In the genomic region with DNA sequence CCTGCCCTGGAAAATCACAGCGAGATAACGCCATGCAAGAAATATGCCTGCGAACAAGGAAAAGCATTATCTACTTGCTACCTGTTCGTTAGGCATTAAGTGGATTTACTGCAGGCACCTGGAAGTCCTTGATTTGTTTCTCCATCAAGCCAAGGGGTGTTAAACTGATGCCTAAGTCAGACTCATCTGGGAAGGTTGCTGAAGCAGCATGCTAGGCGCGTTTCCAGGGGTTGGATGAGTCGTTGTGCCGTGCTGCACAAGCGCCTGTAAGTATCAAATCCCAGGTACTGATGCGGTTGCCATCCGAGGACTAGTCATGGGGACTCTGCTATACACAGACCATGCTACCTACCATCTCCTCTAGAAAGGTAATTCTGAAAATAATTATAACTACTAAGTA, we compare ENCODE assay signal across 9 mouse cellular contexts. TPM values are rescaled to one million over a fixed set of nuclear protein-coding genes. Genes with fewer than 3 reads are reported as not detected.
A peak's percentile ranks its signal among the peaks of the same experiment; 100 is the strongest.
DNase-seq lines count a peak whose midpoint lies in the region; ATAC-seq lines count a peak whose summit lies in the region.
"Had no signal": no experiment of that assay in that cellular context is flagged by ENCODE, and none has a peak within 500 bp of the region (broad histone marks: within the 10 kb centered on the region; RNA-seq: fewer than 3 reads in every experiment).

No protein-coding gene starts in this region.

- H3K27me3 ChIP-seq in heart, embryonic 13.5 days (replicated peaks): no peaks in the 10 kb centered on the region
- 0 out of 2 replicates have a peak, but pooled peaks cover 8% of the 10 kb centered on the region for H3K27me3 ChIP-seq in embryonic facial prominence, embryonic 10.5 days (replicated peaks; ENCODE audit: low read depth, poor library complexity, severe bottlenecking)
- no peaks in the 10 kb centered on the region for H3K27me3 ChIP-seq in hindbrain, embryonic 13.5 days
- H3K27me3 ChIP-seq in midbrain, embryonic 12.5 days: peaks cover 5% of the 10 kb centered on the region; the same call in 1 of the 2 replicates

- H3K9ac ChIP-seq in heart, embryonic 13.5 days: 0 out of 2 replicates have a peak overlapping the region, but pooled peaks have one; percentile 4
- H3K9ac ChIP-seq in hindbrain, embryonic 13.5 days: peak overlapping the region; percentile 99; the same call in 1 of the 2 replicates
- H3K9ac ChIP-seq in midbrain, embryonic 12.5 days (replicated peaks): no peak overlapping the region

- no peaks in the 10 kb centered on the region for H3K36me3 ChIP-seq in heart, embryonic 13.5 days
- no peaks in the 10 kb centered on the region for H3K36me3 ChIP-seq in embryonic facial prominence, embryonic 10.5 days (replicated peaks)
- H3K36me3 ChIP-seq in hindbrain, embryonic 13.5 days: no peaks in the 10 kb centered on the region
- H3K36me3 ChIP-seq in midbrain, embryonic 12.5 days: no peaks in the 10 kb centered on the region
- H3K36me3 ChIP-seq: G1E had no signal

- DNase-seq in heart, adult 8-10 months (ENCODE audit: low spot score): no peak
- no peak for DNase-seq in embryonic facial prominence, embryonic 10.5 days (ENCODE audit: low spot score)
- no peak for DNase-seq in spleen, adult 12 weeks (ENCODE audit: low spot score)
- no peak for DNase-seq in right cerebral cortex, postnatal 36 days (ENCODE audit: low spot score in 2 of 2)
- no peak for DNase-seq in left cerebral cortex, adult 8-10 months (ENCODE audit: low spot score in 2 of 2)

- no peak for ATAC-seq in heart, embryonic 13.5 days (ENCODE audit: extremely low read depth, insufficient number of reproducible peaks, low FRiP score, low TSS enrichment)
- no peak for ATAC-seq in hindbrain, embryonic 13.5 days (ENCODE audit: low FRiP score)
- ATAC-seq in midbrain, embryonic 12.5 days (ENCODE audit: low FRiP score, low read depth): no peak

- peaks cover 37% of the 10 kb centered on the region for H3K4me1 ChIP-seq in heart, embryonic 13.5 days
- H3K4me1 ChIP-seq in embryonic facial prominence, embryonic 10.5 days: peaks cover 54% of the 10 kb centered on the region
- peaks cover 51% of the 10 kb centered on the region for H3K4me1 ChIP-seq in hindbrain, embryonic 13.5 days (replicated peaks)
- H3K4me1 ChIP-seq in midbrain, embryonic 12.5 days: peaks cover 20% of the 10 kb centered on the region

- H3K27ac ChIP-seq in heart, embryonic 13.5 days (replicated peaks): no peak overlapping the region
- no peak overlapping the region for H3K27ac ChIP-seq in embryonic facial prominence, embryonic 10.5 days (replicated peaks)
- peak overlapping the region; percentile 98 for H3K27ac ChIP-seq in hindbrain, embryonic 13.5 days
- H3K27ac ChIP-seq in midbrain, embryonic 12.5 days (replicated peaks): peak overlapping the region; percentile 98; the same call in 1 of the 2 replicates

- H3K4me3 ChIP-seq in heart, embryonic 13.5 days: peak overlapping the region; percentile 79
- H3K4me3 ChIP-seq in embryonic facial prominence, embryonic 10.5 days: peak overlapping the region; percentile 73; the same call in 1 of the 2 replicates
- peak overlapping the region; percentile 95 for H3K4me3 ChIP-seq in hindbrain, embryonic 13.5 days
- peak overlapping the region; percentile 89; the same call in 1 of the 2 replicates for H3K4me3 ChIP-seq in midbrain, embryonic 12.5 days

- H3K9me3 ChIP-seq in heart, embryonic 13.5 days: no peaks in the 10 kb centered on the region
- H3K9me3 ChIP-seq in embryonic facial prominence, embryonic 10.5 days: no peaks in the 10 kb centered on the region
- H3K9me3 ChIP-seq in hindbrain, embryonic 13.5 days: no peaks in the 10 kb centered on the region
- H3K9me3 ChIP-seq in midbrain, embryonic 12.5 days: no peaks in the 10 kb centered on the region

- 22% methylated on average over 11 of the region's 11 CpGs for WGBS in heart, embryonic 13.5 days
- 27% methylated on average over 11 of the region's 11 CpGs for WGBS in embryonic facial prominence, embryonic 10.5 days
- 36% methylated on average over 11 of the region's 11 CpGs for WGBS in hindbrain, embryonic 13.5 days
- 29% methylated on average over 11 of the region's 11 CpGs for WGBS in midbrain, embryonic 12.5 days

- peak overlapping the region; percentile 89 for H3K4me2 ChIP-seq in heart, embryonic 13.5 days
- H3K4me2 ChIP-seq in hindbrain, embryonic 13.5 days: peak overlapping the region; percentile 73
- peak overlapping the region; percentile 75 for H3K4me2 ChIP-seq in midbrain, embryonic 12.5 days (replicated peaks)

RNA-seq across cellular contexts. Expression of a gene that starts 0.6 kb away (rescaled TPM):
- 26.1 and 29.3 TPM in 2 replicates for polyA plus RNA-seq in heart, embryonic 13.5 days (2015; fragmentation: Nextera tagmentation; extraction: Ambion mirVana)
- total RNA-seq in heart, adult 8-10 months (2022): 10 to 100 TPM; 36.6 to 56.3 (median 46.4) TPM
- polyA plus RNA-seq in embryonic facial prominence, embryonic 10.5 days (2016; fragmentation: Nextera tagmentation; extraction: Ambion mirVana): 30.7 and 36.8 TPM in 2 replicates
- polyA plus RNA-seq in hindbrain, embryonic 13.5 days (2015; fragmentation: Nextera tagmentation; extraction: Ambion mirVana): 126 TPM in 2 replicates
- 58.5 and 69.5 TPM in 2 replicates for polyA plus RNA-seq in midbrain, embryonic 12.5 days (2016; fragmentation: Nextera tagmentation; extraction: Ambion mirVana)
- 10 to 100 TPM; 59.4 to 65.7 (median 61.0) TPM for total RNA-seq in left cerebral cortex, adult 8-10 months (2022)
- polyA plus RNA-seq: G1E had no signal

RNA-seq across cellular contexts. Expression of a gene that starts 56.7 kb away (rescaled TPM):
- 124 and 135 TPM in 2 replicates for polyA plus RNA-seq in heart, embryonic 13.5 days (2015; fragmentation: Nextera tagmentation; extraction: Ambion mirVana)
- total RNA-seq in heart, adult 8-10 months (2022): 1 to 10 TPM; 5.5 to 9.9 (median 8.5) TPM
- 128 and 137 TPM in 2 replicates for polyA plus RNA-seq in embryonic facial prominence, embryonic 10.5 days (2016; fragmentation: Nextera tagmentation; extraction: Ambion mirVana)
- 1,231 and 1,258 TPM in 2 replicates for polyA plus RNA-seq in hindbrain, embryonic 13.5 days (2015; fragmentation: Nextera tagmentation; extraction: Ambion mirVana)
- 559 and 602 TPM in 2 replicates for polyA plus RNA-seq in midbrain, embryonic 12.5 days (2016; fragmentation: Nextera tagmentation; extraction: Ambion mirVana)
- total RNA-seq in left cerebral cortex, adult 8-10 months (2022): 100 to 1,000 TPM; 868 to 902 (median 877) TPM
- polyA plus RNA-seq: G1E had no signal

Comparison
In these comparisons a context has a peak if more than half of its experiments do, and no peak if none do; other contexts are left out.
1. H3K27ac ChIP-seq: peak in hindbrain, embryonic 13.5 days (single experiment) and midbrain, embryonic 12.5 days (single experiment); none in heart, embryonic 13.5 days (single experiment) and embryonic facial prominence, embryonic 10.5 days (single experiment).
2. Peak in every context shown above with its lines, with median percentiles within 50 percentile points of each other: H3K4me2 ChIP-seq and H3K4me3 ChIP-seq.